Mouse (Mus musculus) frontal cortex, postnatal 10 days (tissue): ENCODE data around the gene Cachd1.

Experiments used
- DNase-seq, 2 experiments: peaks; one replicate each; pipeline ENCODE4 v3.0.0; 2022; ENCODE audit warnings: low spot score in 2 of 2, mixed read lengths in 1 of 2

The Cachd1 gene

DNA sequence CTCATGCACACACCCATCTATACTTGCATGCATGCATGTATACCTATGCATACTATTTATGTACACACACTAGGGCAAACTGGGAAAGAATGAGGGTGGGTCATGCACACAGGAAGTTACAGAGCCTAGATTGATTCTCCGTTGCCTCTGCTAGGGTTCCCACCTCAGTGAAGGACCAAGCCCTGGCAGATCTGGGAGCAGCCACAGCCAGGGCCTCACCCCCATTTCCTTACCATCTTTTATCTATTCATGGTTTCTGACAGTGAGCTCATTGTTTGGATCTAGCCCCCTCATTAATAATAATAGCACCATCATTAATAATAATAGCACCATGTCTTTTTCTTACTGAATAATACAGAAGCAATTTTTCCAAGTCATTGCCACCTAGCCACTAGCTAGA lies 143.9 kb downstream of the Cachd1 start:
- no peak for DNase-seq

DNA sequence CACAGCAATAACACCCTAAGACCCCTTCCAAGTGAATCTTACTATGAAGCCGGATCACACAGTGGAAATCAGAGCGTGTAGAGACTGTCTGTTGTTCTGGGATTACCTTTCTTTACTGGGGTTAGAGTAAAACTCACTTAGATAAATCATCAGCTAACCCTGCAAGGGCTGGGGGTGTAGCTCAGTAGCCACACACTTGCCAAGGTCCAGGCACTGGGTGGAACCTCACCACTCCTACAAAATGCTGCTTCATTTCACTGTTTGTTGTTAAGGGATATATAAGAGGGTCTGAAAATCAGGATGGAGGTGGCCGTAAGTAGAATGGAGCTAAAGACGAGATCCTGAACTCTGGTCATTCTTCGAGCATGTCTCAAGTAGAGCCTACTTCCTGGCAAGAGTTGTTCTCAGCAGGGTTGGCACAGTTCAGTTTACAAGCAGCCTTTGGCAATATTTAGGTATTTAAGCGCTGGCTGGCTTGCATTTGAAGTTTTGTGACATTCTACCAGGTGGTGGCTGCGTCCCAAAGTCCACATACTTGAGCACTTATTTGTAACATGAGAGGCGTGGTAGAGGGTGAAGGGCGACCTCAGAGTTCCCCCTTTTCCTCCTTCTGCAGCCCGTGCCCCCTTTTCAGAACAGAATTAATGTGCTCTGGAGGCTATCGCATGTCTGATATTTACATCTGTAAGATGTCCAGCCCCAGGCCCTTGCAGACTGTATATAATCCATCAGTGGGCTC lies 146.5 kb downstream of the Cachd1 start:
- no peak for DNase-seq

DNA sequence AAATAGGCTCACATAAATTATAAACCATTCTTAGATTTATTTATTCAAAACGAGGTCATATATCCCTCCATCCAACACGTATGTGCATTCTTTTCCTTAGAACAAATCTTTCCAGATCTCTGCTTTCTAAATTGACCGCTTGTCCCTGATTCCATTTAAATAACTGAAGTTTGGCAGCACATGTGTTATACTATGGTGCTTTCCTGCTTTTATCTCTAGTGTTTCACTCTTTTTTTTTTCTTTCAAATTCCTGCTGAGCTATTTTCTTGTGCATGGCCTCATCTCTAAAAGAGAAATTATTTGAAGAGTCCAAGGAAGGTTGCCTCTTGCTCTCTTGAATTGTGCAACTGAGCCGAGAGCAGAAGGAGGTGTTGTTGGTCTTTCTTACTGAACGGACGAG lies 147.1 kb downstream of the Cachd1 start:
- DNase-seq = no peak

DNA sequence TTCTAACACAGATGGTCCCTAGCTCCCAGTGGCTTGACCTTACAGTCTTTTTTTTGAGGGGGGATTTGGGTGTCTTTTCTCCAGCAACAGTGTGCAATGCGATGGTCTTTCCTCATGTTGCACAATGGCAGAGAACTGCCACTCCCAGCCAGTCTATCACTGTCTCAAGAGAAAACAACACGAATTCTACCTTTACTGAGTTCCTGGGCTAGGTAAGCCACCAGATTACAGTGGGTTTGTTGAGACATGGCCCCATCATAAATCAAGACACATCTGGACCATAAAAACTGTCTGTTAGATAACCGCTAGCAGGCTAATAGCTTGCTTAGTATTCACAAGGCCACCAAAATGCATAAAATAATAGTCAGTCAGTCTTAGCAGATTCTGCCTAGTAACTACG lies 147.8 kb downstream of the Cachd1 start:
- no peak for DNase-seq

DNA sequence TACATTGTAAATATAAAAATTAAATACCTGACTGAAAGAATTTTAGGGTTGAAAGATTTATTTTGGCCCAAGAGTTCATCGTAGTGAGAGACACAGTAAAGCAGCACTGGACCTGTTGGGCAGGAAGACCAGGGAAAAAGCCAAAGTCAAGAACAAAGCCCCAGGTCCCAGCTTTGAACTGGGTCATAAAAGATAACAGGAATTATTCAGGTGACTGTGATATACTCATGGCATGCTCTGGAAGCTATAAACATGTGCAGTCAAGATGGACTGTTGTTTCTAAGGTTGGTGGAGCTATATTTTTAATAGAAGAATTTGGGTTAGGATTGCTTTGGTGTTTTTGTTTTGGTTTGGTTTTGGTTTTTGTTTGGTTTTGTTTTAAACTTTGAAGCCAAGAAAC lies 148.7 kb downstream of the Cachd1 start:
- DNase-seq = no peak

DNA sequence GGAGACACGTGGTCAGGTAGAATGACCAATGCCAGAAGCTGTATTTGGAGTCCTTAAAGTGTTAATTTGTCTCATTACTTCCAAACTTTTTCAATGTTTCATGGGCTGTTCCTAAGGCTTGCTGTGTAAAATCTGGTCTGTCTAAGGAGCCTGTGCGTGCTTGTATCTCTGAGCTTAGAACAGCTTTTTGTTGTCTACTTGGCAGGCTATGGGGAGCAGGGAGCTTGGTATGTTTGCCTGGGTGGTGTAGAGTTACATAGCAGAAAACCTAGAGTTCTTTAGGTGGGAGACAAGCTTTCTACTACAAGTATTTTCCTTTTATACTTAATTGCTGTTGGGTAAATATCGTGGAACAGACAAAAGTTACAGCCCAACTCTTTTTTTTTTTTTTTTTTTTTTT lies 150.1 kb downstream of the Cachd1 start:
- DNase-seq = no peak

DNA sequence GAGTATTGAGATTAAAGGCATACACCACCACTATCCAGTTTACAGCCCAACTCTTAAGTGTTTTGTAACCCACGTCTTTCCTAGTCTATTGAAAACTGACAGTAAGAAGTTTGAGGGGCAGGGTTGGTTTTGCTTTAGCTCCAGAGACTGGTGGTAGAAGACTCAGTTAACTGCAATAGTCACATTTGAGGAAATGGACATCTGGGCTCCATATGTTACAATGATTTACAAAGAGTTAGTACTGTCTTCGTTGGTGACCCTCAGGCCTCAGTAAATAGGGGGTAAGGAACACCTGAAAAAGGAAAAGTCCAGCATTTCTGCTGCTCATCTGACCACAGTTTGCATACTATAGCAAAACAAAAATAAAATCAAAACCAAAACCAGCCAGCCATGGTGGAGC lies 150.6 kb downstream of the Cachd1 start:
- DNase-seq = no peak

DNA sequence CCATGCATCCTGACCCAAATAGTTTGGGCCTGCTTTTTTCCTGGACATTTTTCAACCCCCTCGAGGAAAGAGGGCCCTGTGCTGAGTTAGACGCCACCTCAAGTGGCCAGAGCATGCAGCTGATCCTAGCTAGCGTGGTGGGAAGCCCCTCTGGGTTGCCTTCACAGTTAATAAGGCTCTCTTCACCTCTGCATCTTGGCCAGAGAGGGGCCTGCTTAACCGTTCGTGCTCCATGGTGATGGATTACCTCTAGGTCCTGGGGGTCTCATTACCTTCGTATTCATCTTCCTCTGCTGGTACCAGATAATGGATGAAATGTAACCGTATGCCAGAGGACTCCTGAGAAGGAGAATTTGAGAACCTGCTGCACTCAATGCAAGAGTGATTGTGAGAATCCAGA lies 167.2 kb downstream of the Cachd1 start:
- DNase-seq = no peak

DNA sequence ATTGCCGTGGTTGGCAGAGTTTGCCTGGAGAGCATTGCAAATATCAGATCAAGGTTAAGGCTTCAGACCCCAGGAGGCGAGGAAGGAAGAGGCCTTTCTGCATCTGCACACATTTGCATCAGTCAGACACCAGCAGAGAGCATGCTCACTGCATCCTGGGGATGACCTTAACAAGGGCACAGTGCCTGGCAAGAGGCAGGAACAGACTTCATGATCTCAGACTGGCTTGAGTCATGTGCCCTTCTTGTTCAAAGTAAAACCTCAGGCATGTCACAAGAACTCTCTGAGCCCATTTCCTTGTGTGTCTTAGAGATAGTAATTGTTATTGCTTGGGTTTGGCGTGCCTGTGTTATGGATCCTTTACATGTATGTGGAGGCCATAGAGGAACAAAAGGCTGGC lies 167.8 kb downstream of the Cachd1 start:
- no peak for DNase-seq

DNA sequence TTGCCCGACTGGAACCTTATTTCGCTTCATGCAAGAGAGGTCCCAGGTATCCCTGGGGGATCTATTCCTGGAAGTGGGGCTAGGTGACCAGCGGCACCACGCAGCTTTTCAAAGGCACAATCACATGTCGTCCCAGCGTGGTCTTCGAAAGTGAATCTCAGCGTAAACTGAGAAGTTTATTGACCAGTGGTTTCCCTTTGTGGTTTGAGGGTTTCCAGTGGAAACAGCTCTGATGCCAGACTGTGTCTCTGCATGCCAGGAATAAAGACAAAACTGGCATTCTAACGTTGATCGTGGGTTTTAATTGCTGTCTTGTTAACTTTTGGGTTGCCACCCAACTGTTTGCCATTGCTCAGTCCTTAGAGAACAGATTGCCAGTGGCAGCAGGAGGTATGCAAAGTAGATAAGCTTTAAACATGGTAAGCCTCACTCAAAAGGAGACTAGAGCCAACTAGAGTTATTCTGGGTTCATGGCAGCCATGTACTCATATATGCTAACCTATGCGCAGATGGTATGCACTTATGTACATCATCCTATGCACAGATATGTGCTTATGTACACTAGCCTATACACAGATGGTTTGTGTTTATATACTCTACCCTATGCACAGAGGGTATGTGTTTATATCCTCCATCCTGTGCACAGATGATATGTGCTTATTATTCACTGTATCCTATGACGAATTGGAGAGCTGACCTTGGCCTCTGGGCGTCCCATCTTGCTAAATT lies 168.9 kb downstream of the Cachd1 start:
- peak in 1 of 2 experiments; percentile 31 for DNase-seq

DNA sequence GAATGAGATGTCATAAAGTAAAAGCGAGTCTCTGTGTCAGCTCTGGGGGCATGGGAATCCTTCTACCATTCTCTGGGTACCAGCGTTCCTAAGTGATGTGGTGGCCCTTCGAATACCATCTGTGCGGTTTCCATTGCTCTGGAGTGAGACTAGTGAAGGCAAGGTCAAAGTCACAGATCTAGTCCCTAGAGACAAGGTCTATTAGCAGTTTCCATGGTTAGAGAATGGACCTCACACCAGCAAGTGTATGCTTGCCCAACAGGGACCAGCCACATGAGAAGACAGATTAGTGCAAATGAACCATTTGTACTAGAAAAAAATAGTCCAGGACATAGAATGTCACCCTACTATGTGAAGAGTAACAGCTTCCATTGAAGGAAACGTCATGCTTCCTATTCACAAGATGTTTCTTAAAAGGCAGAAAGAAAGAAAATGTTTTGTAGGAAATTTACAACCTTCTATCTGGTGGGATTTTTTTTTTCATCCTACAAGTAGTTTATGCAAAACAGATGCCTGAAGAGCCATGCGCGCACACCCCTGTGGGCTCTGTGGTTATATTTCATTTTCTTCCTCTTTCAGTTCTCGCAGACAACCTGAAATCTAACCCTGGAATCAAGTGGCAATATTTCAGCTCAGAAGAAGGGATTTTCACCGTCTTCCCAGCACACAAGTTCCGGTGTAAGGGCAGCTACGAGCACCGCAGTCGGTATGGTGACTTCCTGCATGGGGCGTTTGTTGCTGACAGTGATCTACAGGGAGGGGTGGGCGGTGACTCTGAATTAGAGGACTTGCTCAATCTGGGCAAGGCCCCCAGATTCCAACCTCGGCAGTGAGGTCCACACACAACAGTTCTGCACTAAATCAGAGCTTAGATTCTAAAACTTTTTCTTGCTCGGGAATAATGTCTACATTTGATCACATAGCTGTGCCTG lies 172.3 kb downstream of the Cachd1 start:
- no peak for DNase-seq

DNA sequence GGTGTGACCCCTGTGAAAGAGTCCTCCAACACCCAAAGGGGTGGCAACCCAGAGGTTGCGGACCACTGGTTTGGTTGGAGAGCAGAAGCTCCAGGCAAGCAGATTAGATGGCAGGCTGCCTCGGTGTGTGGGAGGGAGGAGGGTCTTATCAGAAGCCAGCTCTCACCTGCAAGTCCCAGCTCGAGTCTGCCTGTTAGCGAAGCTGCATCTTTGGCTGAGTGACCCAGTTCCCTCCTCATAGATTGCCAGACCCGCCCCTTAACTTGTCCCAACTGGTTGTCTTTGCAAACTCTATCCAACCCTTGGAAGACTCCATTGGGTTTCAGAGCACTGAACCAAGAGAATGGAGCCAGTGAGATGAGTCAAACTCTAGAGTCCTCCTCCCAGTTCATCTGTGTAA lies 173.8 kb downstream of the Cachd1 start:
- no peak for DNase-seq

DNA sequence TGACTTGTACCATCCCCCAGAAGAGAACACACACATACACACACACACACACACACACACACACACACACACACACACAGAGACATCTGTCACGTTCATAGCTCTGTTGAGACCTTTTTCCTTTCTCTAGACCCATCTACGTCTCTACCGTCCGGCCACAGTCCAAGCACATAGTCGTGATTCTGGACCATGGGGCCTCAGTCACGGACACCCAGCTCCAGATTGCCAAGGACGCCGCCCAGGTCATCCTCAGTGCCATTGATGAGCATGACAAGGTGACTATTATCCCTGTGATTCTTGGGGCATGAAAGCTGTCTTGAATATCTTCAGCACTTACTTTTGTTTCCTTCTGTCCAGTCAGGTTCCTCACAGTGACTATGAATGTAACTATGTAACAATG lies 175.4 kb downstream of the Cachd1 start:
- no peak for DNase-seq

DNA sequence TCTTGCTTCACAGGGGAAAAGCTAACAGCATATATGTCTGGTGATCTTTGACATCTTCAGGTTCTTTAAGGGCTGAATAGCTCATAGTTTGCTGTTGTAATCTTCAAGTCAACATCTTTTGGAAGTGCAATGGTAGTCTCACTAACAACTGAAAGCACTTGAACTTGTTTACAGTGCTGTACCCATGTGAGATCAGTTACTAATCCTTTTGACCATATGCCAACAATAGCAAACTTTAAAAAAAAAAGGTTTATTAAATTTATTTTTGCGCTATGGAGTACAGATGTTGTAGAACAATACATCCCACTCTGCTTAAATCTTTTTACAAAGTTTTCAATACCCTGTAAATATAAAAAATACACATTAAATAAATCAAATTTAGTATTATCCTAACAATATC lies 186.9 kb downstream of the Cachd1 start:
- DNase-seq = no peak

DNA sequence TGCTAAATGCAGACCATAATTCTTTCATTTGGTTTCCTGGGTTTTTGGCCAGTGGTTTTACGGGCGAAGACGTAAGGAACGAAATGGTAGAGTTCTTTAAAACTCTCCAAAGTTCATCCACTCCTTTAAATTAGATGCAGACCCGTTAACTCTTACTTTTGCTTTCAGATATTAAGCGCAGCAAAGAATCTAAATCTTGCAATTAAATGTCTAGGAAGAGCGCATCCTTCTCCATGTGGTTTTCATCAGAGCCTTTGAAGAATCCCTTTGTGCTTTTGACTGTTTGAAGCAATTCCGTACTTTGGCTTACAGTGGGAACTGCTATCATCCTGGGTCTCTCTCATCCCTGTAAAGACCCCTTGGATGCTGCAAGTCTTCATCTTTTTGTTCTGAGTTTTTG lies 187.3 kb downstream of the Cachd1 start:
- no peak for DNase-seq

DNA sequence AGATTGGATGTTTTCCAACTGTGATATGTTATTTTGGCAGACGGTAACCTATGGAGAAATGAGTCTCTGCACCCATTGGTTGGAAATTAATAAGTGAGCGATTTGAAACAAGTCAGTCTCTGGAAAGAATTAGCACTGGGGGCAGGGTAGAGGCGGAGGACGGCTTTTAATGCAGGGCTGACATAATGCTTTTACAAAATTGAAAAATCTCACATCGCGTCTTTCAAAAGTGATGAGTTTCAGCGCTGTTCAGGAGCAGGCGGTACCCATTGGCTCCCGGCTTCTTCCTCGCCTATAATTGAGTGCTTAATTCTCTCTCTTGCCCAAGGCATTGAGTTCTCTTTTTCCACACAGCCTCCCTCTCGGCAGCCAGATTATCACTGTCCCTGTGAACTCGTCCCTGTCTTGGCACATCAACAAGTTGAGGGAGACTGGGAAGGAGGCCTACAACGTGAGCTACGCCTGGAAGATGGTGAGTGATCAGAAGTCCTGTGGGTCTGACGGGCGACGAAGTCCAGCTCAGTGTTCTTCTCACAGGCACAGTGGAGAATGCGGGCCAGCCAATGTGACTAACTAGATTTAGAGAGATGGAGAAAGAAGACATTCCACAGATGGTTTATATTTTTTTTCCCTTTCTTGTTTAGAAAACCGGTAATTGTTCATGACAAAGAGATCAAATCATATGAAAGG lies 191.4 kb downstream of the Cachd1 start:
- DNase-seq = no peak

DNA sequence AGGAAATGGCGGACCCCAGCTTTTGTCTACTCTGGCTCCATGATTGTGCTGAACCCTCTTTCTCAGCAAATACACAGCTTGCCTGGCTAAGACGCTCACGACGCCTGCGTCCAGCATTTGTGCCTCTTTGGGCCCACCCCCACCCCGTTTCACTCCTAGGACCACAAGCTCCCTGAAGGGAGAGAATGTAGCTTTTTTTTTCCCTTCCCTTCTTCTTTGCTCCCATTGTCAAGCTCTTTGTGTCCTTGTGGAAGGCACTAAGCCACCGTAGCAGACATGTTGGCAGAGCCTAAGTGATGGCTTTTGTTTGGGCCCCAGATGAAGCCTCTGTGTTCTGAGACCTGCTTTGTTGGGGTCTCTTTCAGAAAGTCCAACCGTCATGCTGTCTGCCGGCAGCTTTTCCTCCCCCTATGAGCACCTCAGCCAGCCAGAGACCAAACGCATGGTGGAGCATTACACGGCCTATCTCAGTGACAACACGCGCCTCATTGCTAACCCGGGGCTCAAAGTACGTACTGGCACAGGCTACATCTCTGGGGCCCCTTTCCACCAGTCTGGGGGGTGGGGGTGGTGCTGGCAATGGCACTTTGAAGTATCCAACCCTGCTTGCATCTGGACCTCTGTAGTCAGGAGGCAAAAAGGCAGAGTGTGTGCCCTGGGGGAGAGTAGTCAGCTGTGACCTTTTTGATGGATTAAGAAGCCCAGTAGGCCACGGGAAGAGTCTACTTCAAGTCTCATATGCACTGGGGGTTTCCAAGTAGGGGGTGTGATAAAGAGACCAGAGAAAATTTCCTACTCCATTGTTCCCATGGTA lies 197.4 kb downstream of the Cachd1 start:
- DNase-seq = no peak

DNA sequence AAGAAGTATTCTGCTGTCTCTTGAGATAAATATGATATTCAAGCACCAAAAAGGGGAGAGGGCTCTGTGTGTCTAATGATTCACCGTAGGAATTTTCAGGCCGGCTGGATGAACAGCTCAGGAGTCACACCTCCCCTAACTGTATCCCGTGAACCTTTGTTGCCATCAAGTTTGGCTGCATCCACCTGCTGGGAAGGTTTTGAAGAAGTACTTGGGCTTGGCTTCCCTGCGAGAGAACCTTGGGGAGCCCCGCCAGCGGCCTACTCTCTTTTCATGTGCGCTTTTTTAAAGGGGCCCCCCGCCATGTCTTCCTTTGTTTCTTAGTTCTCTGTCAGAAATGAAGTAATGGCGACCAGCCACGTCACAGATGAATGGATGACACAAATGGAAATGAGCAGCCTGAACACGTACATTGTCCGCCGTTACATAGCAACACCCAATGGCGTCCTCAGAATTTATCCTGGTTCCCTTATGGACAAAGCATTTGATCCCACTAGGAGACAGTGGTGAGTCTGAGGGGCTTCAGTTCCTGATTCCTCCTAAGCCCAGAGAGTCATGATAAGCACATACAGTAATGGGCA lies 198.1 kb downstream of the Cachd1 start:
- DNase-seq = no peak

DNA sequence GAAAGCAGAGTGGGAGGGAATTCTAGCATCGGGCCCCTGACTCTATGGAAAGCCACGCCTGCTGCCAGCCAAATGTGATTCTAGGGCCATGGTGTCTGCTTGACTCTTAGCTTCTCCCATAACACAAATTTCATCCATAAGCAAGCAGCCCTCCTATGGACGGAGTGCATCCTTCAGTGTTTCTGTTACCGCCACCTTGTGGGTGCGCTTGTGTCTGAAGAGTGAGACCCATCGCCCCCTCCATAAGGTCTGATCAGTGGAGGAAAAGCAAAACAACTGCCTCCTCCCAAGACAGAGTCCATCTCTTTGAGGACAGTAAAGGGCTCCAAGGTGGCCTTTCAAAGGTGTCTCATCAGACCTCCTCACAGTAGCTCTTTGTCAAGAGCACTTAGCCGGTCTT lies 201.0 kb downstream of the Cachd1 start:
- DNase-seq = no peak

DNA sequence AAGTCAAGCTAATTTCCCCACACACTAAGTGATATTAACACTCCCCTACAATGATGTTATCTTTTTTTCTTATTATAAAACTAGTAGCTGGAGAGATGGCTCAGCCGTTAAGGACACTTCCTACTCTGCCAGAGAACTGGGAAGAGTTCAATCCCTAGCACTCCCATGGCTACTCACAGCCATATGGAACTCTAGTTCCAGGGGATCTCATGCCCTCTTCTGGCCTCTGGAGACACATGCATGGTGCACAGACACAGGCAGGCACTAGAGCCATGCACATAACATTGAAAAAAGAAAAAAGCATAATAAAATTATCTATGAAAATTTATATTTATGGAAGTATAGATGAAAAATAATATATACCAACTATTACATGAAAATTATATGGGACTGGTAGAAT lies 210.7 kb downstream of the Cachd1 start:
- DNase-seq = no peak
